Mouse (Mus musculus) adrenal gland, adult (tissue): Measurements from ENCODE around the gene Gm20834.
"Not testable (repeated sequence)": the region's sequence is repeated elsewhere in the genome, so short reads cannot be mapped to it uniquely, and the experiment has no call there.

Source experiments
- DNase-seq, 2 experiments: peaks; one replicate each; pipeline ENCODE4 v3.0.0; 2022 to 2023; ENCODE audit warnings: low spot score in 1 of 2; ENCODE audit not compliant: inconsistent age in 2 of 2

The Gm20834 gene

GRCm38 (mm10) chrY:10324489-10324888 is at the start of gene Gm20834:
TSS of gene Gm20834 (minus strand) at chrY:10324589.
- not testable (repeated sequence) for DNase-seq
